Mouse (Mus musculus): ENCODE measurements at regions not wholly inside any gene's neighbourhood (a gene's known extent, or its start where the extent isn't known, plus 50 kb on each side); places are given as distances from the start of the nearest gene placed in this dataset.
"Not testable (repeated sequence)": the region's sequence is repeated elsewhere in the genome, so short reads cannot be mapped to it uniquely, and the experiment has no call there.

GRCm38 (mm10) chr1:146015075-146015474 is 479.5 kb upstream of the Brinp3 start:
- ATAC-seq (no peak), DNase-seq (no peak)
- H3K4me3 ChIP-seq (ENCODE audit: low read depth, low read length): no peak overlapping the region
- TF ChIP-seq CTCF (IDR thresholded peaks at IDR 0.05; ENCODE audit: low read depth): no peak
- no peak overlapping the region for H3K27ac ChIP-seq (ENCODE audit: low read depth, low read length)
- no peaks in the 10 kb centered on the region for H3K4me1 ChIP-seq (ENCODE audit: insufficient read depth)
- H3K9ac ChIP-seq: no peak overlapping the region
- H3K9me3 ChIP-seq (ENCODE audit: low read length): no peaks in the 10 kb centered on the region
- WGBS: 78% methylated on average over 2 of the region's 2 CpGs
- no peaks in the 10 kb centered on the region for H3K27me3 ChIP-seq (ENCODE audit: insufficient read depth, low read length)
- H3K36me3 ChIP-seq (ENCODE audit: insufficient read depth): no peaks in the 10 kb centered on the region
- H3K4me2 ChIP-seq (ENCODE audit: low read depth): no peak overlapping the region

- Histone ChIP-seq H3K27ac (ENCODE audit: low read depth, low read length) (no peak overlapping the region), H3K9ac (no peak overlapping the region), H3K4me1 (ENCODE audit: insufficient read depth) (no peaks in the 10 kb centered on the region), H3K36me3 (ENCODE audit: insufficient read depth) (no peaks in the 10 kb centered on the region), H3K9me3 (ENCODE audit: low read length) (no peaks in the 10 kb centered on the region), H3K4me3 (ENCODE audit: low read depth, low read length) (no peak overlapping the region), H3K4me2 (ENCODE audit: low read depth) (no peak overlapping the region), H3K27me3 (ENCODE audit: insufficient read depth, low read length) (no peaks in the 10 kb centered on the region)
- no peak for ATAC-seq
- no peak for DNase-seq
- TF ChIP-seq CTCF (IDR thresholded peaks at IDR 0.05; ENCODE audit: low read depth): no peak
Observed at GRCm38 (mm10) chr1:146026660-146027059, 467.9 kb upstream of the Brinp3 start.

GRCm38 (mm10) chr1:146027650-146028049 is 466.9 kb upstream of the Brinp3 start:
- Histone ChIP-seq H3K27ac (ENCODE audit: low read depth, low read length) (no peak overlapping the region), H3K27me3 (ENCODE audit: insufficient read depth, low read length) (no peaks in the 10 kb centered on the region), H3K9me3 (ENCODE audit: low read length) (no peaks in the 10 kb centered on the region), H3K4me3 (ENCODE audit: low read depth, low read length) (no peak overlapping the region), H3K9ac (no peak overlapping the region), H3K36me3 (ENCODE audit: insufficient read depth) (no peaks in the 10 kb centered on the region), H3K4me1 (ENCODE audit: insufficient read depth) (no peaks in the 10 kb centered on the region), H3K4me2 (ENCODE audit: low read depth) (no peak overlapping the region)
- ATAC-seq (no peak), DNase-seq (no peak)
- no peak for TF ChIP-seq CTCF (IDR thresholded peaks at IDR 0.05; ENCODE audit: low read depth)
- 81% methylated on average over 4 of the region's 4 CpGs for WGBS

GRCm38 (mm10) chr1:146032396-146032795 is 462.2 kb upstream of the Brinp3 start:
- H3K4me1 ChIP-seq (ENCODE audit: insufficient read depth); ATAC-seq; H3K9me3 ChIP-seq (ENCODE audit: low read length); H3K27me3 ChIP-seq (ENCODE audit: insufficient read depth, low read length); H3K27ac ChIP-seq (ENCODE audit: low read depth, low read length); H3K4me3 ChIP-seq (ENCODE audit: low read depth, low read length); H3K36me3 ChIP-seq (ENCODE audit: insufficient read depth); DNase-seq; H3K9ac ChIP-seq; H3K4me2 ChIP-seq (ENCODE audit: low read depth): not testable (repeated sequence)
- WGBS: 89% methylated on average over 4 of the region's 4 CpGs

- H3K9me3 ChIP-seq (ENCODE audit: low read length); H3K36me3 ChIP-seq (ENCODE audit: insufficient read depth); H3K27ac ChIP-seq (ENCODE audit: low read depth, low read length); H3K9ac ChIP-seq; H3K4me3 ChIP-seq (ENCODE audit: low read depth, low read length); H3K27me3 ChIP-seq (ENCODE audit: insufficient read depth, low read length); H3K4me2 ChIP-seq (ENCODE audit: low read depth); DNase-seq; H3K4me1 ChIP-seq (ENCODE audit: insufficient read depth); ATAC-seq: not testable (repeated sequence)
- 86% methylated on average over 3 of the region's 3 CpGs for WGBS
Observed at GRCm38 (mm10) chr1:146032926-146033325, 461.6 kb upstream of the Brinp3 start.

GRCm38 (mm10) chr1:146052504-146052903 is 442.1 kb upstream of the Brinp3 start:
- Histone ChIP-seq H3K27me3 (ENCODE audit: insufficient read depth, low read length) (no peaks in the 10 kb centered on the region), H3K4me3 (ENCODE audit: low read depth, low read length) (no peak overlapping the region), H3K36me3 (ENCODE audit: insufficient read depth) (no peaks in the 10 kb centered on the region), H3K4me1 (ENCODE audit: insufficient read depth) (no peaks in the 10 kb centered on the region), H3K4me2 (ENCODE audit: low read depth) (no peak overlapping the region), H3K9me3 (ENCODE audit: low read length) (no peaks in the 10 kb centered on the region), H3K9ac (no peak overlapping the region), H3K27ac (ENCODE audit: low read depth, low read length) (no peak overlapping the region)
- TF ChIP-seq CTCF (IDR thresholded peaks at IDR 0.05; ENCODE audit: low read depth): no peak
- ATAC-seq (no peak), DNase-seq (no peak)
- 82% methylated on average over 3 of the region's 3 CpGs for WGBS
